Mouse (Mus musculus): ENCODE measurements around the gene Slc35e3.

- TF ChIP-seq CTCF (IDR thresholded peaks at IDR 0.05; ENCODE audit: insufficient read depth, low read depth, low read length) (no peak), POLR2A (IDR thresholded peaks at IDR 0.05; ENCODE audit: insufficient read depth, low read depth, low read length) (no peak)
Observed at GRCm38 (mm10) chr10:117760831-117761335, 14.7 kb upstream of the Slc35e3 start.

Measured in olfactory bulb, adult 2 months (tissue).